Mouse (Mus musculus) G1E (cell line): ENCODE measurements around the gene Aacs.

Experiments
- CTCF ChIP-seq: IDR thresholded peaks from 2 replicates; pipeline ENCODE4 v1.5.1; 2012; ENCODE audit warnings: low read depth, low read length, inconsistent platforms, mixed read lengths
- GATA1 ChIP-seq: IDR thresholded peaks from 2 replicates; pipeline ENCODE4 v1.6.1; 2012; ENCODE audit warnings: borderline replicate concordance, low read length, inconsistent platforms, mixed read lengths
- GATA2 ChIP-seq: IDR thresholded peaks from 2 replicates; pipeline ENCODE4 v1.6.1; 2012; ENCODE audit warnings: low read depth, low read length, inconsistent platforms, borderline replicate concordance
- POLR2AphosphoS5 ChIP-seq: IDR thresholded peaks from 2 replicates; pipeline ENCODE4 v1.6.1; 2012; ENCODE audit warnings: low read depth, low read length, inconsistent platforms; ENCODE audit not compliant: insufficient replicate concordance
- TAL1 ChIP-seq: conservative IDR thresholded peaks from 2 replicates; pipeline ENCODE4 v1.6.1; 2012; ENCODE audit warnings: low read depth, low read length, inconsistent platforms, mixed read lengths

DNA sequence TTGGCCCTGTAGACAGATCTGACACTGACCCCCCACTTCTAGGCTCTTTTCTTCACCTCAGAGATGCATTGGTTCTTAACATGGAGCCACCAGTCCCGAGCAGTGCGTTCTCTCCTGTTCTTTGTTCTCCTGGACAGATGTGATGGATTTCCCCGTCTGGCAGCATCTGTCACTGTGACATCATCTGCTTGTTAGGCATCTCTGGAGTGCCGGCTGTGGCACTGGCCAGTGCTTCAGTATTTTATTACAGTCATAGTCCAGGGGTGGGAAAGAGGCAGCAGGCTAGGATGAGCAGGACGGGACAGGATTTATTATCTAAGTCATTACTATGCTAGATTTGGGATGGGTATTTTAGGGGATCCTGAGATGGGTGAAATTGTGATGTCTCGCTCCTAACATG lies 87.9 kb downstream of the Aacs start:
- TF ChIP-seq CTCF: no peak
- TF ChIP-seq GATA1: no peak
- no peak for TF ChIP-seq POLR2AphosphoS5
- no peak for TF ChIP-seq TAL1
- TF ChIP-seq GATA2: no peak
